Mouse (Mus musculus) megakaryocyte, embryonic 14.5 days (primary cell): Measurements from ENCODE around the gene Dus3l.

ENCODE experiments used
- FLI1 ChIP-seq: IDR thresholded peaks from 2 replicates; pipeline ENCODE4 v1.6.1; 2012; ENCODE audit warnings: low read length, inconsistent platforms, mixed read lengths
- GATA1 ChIP-seq: IDR thresholded peaks from 3 replicates; pipeline ENCODE4 v1.6.1; 2012; ENCODE audit warnings: mixed read lengths, low read length, inconsistent platforms, borderline replicate concordance

DNA sequence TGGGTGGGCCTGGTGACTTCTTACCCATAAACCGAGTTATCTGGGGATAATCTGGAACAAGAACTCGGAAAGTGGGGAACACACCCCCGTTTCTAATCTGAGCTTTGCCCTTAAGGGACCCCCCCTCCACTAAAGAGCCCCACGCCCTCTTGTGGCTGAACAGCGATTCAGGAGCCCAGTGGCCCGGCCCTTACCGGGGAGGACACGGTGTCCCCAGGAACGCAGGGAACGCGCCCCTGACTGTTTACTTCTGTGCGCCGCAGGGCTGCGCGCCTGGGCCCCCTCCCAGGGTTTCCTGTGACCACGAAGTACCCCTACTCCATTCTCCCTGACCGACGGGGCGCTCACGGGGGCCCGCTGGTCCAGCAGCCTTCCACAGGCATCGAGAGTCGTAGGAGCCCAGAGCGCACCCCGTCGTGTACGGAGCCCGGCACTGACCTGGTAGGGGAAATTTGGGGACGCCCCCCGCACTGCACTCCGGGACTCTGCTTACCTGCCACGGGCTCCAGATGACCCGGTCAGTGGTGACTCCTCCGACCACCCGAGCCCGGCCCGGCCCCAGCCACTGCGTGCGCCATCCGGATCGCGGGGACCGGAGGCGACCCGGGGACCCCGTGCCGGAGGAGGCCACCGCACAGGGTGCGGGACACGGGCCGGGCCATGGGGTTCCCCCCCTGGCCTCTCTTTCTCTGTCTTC lies 7.7 kb upstream of the Dus3l start:
- no peak for TF ChIP-seq GATA1
- no peak for TF ChIP-seq FLI1
